Mouse (Mus musculus): ENCODE results near the gene Negr1. TPM values are rescaled to one million over a fixed set of nuclear protein-coding genes. Genes with fewer than 3 reads are reported as not detected.
A peak's percentile ranks its signal among the peaks of the same experiment; 100 is the strongest.

Gene Negr1
- total RNA-seq (2015) (not detected in 2 replicates), total RNA-seq (2017) (not detected in 2 replicates)

GRCm38 (mm10) chr3:156561524-156562423, at the start of gene Negr1:
Negr1 (plus strand) TSS chr3:156561794.
- peak; percentile 45 for ATAC-seq (replicated peaks; ENCODE audit: poor library complexity)

- no peak for ATAC-seq (replicated peaks; ENCODE audit: poor library complexity)
These were observed 35.1 kb upstream of the Negr1 start for GRCm38 (mm10) chr3:156526461-156526933.

DNA sequence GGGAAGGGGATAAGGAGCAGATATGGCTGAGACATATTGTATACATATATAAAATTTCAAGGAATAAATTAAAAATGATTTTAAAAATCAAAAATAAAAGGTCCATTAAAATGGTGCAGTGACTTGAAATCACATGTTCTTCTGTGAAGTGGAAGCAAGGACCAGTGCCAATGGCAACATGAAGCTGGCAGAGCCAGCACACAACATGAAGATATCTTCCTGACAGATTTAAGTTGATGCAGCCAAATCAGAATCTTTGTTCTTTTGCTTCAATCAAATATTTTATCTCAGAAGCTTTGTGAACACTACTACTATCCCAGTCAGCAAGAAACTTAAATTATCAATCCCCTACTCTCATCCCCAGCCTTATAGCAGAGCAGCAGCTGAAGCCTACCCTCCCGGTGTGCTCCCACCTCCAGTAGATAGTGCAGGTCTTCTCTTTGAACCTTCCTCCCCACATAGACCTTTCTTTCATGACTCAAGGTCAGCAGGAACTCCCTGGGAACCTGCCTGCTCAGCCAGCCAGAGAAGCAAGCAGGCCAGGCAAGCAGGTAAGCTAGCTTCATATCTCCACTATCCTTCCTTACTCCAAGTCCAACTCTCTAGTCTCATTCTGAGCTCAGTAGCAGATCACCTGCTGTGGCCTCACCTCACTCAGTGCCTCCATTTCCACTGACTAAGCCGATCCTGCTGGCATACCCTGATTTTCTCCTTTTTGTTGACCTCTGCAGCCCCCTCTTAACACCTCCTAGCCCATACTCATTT, 34.2 kb upstream of the Negr1 start:
- no peak for ATAC-seq (replicated peaks; ENCODE audit: poor library complexity)

- ATAC-seq (replicated peaks; ENCODE audit: poor library complexity), result no peak
These were observed 2.2 kb upstream of the Negr1 start for GRCm38 (mm10) chr3:156559441-156559825.

DNA sequence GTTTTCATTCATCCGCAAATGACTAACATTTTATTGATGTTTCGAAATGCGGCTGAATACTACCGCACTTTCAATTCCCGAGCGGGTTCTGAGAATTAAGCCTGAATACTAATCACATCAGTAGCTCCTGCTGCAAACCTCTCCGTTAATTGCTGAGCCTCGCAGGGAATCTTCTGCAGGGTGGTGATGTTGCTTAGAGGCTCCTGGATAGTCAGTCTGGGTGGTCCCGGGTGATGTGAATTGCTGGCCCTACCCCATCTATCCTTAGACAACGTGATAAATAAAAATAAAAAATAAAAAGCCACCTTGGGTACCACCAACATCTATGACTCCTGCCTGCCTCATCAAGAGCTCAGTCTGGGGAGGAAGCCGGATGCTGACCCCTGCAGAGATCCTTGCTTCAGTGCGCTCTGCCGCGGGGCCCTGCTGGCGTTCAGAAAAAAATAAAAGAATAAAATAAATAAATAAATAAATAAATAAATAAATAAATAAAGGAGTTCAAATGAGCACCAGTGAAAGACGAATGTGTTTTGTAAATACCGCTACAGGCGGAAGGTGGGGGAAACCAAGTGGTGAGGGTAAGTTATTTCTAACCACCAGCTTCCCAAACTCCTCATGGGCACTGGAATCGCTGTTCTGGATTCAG, 1.6 kb upstream of the Negr1 start:
- no peak for ATAC-seq (replicated peaks; ENCODE audit: poor library complexity)

- ATAC-seq (replicated peaks; ENCODE audit: poor library complexity), result peak; percentile 27
These were observed 828 bp upstream of the Negr1 start for GRCm38 (mm10) chr3:156560766-156561165.

DNA sequence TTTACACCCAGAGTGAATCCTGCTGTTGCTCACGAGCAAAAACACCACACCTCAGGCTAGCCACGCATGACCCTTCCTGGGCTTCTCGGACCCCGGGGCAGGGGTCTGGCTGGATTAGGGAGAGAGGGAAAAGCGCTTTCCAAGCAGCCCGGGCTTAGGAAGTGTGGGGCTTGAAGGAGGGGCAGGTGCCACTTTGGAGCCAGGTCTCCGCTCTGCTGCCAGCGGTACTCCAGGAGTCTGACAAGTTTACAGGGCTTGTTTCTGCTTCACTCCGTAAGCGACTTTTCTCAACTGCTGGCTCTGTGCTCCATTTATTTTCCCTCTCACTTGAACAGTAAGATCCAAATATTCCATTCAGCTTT, 811 bp downstream of the Negr1 start:
- no peak for ATAC-seq (replicated peaks; ENCODE audit: poor library complexity)

DNA sequence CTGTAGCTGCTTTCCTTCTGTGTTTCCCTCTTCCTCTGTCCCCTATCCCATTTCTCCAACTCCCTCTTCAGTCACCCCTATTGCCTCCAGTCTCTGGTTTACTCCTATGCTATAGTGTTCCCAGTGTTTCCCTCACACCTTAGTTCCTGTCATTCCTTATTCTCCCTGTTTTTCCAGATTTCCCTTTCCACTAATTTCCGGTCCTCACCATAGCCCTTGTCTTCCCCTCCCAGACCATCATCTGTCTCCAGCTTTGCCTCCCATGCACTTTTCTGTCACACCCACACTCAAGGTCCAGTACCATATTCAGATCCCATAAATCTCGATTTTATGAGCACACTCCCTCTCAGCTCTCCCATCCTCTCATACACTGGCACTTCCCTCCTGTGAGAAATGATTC, 1.2 kb downstream of the Negr1 start:
- no peak for ATAC-seq (replicated peaks; ENCODE audit: poor library complexity)

DNA sequence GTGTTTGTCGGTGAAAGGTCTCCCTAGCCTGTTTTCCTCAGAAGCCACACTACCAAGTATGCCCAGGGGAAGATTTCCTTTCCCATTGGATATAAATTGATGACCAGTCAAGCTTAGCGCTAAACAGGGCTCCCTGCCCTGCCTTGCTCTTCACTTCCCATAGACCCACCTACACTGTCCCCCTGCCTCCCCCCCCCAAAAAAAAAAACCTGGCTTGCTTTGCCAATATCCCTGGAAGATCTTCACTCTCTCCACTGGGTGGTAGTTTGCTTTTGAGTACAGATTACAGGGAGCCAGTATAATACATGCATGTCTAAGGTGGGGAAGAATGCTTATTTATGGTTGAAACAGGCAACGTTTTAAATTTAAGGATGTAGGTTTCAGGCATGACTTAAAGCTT, 1.8 kb downstream of the Negr1 start:
- ATAC-seq (replicated peaks; ENCODE audit: poor library complexity), result no peak

DNA sequence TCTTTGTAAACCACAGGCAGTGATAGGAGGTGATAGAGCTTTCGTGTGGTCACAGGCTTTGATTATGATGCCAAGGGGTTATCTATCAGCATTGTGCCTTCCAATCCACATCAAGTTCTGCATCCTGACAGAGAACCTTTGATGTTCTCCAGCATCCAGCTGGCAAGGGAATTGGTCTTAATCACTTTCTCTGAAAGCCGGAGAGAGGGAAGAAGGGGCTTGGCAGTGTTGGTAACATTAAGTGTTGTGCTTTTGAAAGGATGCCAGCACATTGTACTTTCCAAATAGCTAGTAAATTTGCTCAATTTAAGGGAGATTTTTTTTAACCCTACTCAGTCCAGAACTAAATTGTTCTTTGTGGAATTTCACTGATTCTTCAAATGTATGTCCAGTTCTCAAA, 11.9 kb downstream of the Negr1 start:
- ATAC-seq (replicated peaks; ENCODE audit: poor library complexity), result no peak

DNA sequence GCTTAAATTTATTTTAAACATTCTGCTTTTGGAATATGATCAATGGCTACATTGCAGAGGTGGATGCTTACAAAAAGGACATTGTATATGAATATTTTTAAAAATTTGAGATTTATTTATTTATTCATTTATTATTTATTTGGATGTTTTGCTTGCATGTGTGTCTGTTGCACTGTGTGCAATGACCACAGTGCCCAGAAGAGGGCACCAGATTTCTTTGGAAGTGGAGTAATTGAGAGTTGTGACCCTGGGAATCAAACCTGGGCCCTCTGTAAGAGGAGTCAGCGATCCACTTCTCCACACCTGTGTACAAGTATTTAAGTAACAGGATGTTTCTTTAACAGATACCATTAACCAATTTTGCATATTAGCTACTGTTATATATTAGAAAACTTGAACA, 14.7 kb downstream of the Negr1 start:
- ATAC-seq (replicated peaks; ENCODE audit: poor library complexity), result 0 out of 2 replicates have a peak, but pooled peaks have one; percentile 34

GRCm38 (mm10) chr3:156590612-156591011, 29.0 kb downstream of the Negr1 start:
- no peak for ATAC-seq (replicated peaks; ENCODE audit: poor library complexity)

- ATAC-seq (replicated peaks; ENCODE audit: poor library complexity), result no peak
These were observed 29.5 kb downstream of the Negr1 start for GRCm38 (mm10) chr3:156591125-156591524.

DNA sequence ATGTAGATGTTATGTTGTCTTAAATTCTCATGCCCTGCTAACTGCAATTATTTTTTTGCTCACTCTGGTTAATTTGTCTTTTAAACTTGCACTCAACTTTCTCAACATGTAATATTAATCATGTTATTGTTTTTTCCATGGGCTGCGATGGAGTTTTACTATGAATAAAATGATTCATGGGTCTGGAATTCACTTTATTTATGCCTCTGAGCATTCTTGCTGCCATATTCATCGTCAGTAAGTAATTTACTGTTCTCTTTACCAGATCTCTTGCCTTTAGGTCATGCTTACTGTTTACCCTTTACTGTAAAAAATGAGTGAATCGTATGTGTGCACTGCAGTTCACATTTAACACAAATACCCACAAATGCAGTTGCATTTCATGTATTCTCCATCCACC, 45.3 kb downstream of the Negr1 start:
- no peak for ATAC-seq (replicated peaks; ENCODE audit: poor library complexity)

- ATAC-seq (replicated peaks; ENCODE audit: poor library complexity), result no peak
These were observed 58.3 kb downstream of the Negr1 start for GRCm38 (mm10) chr3:156619921-156620320.

GRCm38 (mm10) chr3:156628594-156628993, 67.0 kb downstream of the Negr1 start:
- no peak for ATAC-seq (replicated peaks; ENCODE audit: poor library complexity)

DNA sequence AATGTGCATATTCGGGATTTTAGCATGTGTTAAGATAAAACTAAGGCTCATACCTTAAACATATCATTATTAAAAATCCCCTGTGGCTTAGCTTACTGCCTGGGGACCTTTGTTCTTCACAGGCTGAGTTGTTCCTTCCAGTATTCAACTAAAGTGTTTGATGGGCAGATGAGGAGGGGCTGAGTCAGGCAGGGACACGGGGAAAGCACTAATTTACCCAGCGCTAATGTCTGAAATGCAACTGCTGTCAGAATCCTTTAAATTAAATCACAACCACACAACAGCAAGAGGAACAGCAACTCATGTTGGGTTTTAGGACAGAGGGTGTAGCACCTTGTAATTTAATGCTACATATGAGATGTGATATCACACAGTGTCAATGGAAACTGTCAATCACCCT, 71.3 kb downstream of the Negr1 start:
- no peak for ATAC-seq (replicated peaks; ENCODE audit: poor library complexity)

GRCm38 (mm10) chr3:156639382-156639781, 77.8 kb downstream of the Negr1 start:
- peak; percentile 56 for ATAC-seq (replicated peaks; ENCODE audit: poor library complexity)

- ATAC-seq (replicated peaks; ENCODE audit: poor library complexity), result peak; percentile 87
These were observed 82.2 kb downstream of the Negr1 start for GRCm38 (mm10) chr3:156643710-156644363.

DNA sequence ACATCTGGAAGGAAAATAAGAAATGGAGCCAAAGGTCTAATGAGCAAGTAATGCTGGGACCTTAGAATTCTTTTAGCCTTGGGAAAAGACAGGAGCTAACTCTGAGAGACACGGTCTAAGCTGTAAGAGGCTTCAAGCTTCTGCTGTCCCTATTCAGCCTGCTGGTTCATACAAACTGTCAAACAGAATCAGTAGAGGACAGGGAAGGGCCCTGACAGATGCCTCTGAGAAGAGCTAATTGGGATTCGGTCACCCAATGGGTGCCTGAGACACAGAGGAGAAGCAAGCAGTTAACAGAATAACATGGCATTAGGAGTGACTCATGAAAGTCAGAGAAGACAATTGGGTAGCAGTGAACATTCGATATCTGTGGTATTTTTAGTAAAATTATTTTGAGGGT, 86.8 kb downstream of the Negr1 start:
- no peak for ATAC-seq (replicated peaks; ENCODE audit: poor library complexity)

DNA sequence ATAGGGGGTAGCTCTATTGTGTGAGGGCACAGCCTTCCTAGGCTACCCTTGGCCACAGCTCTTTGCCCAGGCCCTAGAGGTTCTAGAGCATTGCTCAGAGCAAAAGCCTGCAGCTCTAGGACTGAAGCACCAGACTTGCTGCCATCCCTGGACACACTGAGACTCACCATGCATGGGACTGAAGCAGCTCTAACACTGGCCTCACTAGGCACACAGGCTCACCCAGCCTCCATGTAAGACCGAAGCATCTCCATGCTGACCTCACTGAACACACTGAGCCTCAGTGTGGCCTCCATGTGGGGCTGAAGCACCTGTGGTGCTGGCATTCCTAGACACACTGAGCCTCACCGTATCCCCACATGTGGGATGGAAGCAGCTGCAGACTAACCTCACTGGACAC, 101.0 kb downstream of the Negr1 start:
- ATAC-seq (replicated peaks; ENCODE audit: poor library complexity), result no peak
